Mouse (Mus musculus): ENCODE data around the gene Gemin6. TPM values are rescaled to one million over a fixed set of nuclear protein-coding genes. Genes with fewer than 3 reads are reported as not detected.

The Gemin6 gene
- polyA plus RNA-seq, 1 experiment from 2014 or later, result 50.9 TPM

Other genes with a start within 250 kb of the Gemin6 start
- gene Hnrnpll, start 162.1 kb upstream of the Gemin6 start, polyA plus RNA-seq (2014; fragmentation: Nextera tagmentation; extraction: Ambion mirVana), result 118 TPM in 2 replicates
- gene Galm, start 97.0 kb upstream of the Gemin6 start, polyA plus RNA-seq (2014; fragmentation: Nextera tagmentation; extraction: Ambion mirVana), result 13.9 and 14.7 TPM in 2 replicates
- 939 and 946 TPM in 2 replicates for gene Srsf7, start 17.1 kb upstream of the Gemin6 start, polyA plus RNA-seq (2014; fragmentation: Nextera tagmentation; extraction: Ambion mirVana)
- gene Ttc39d, start 17.0 kb upstream of the Gemin6 start, polyA plus RNA-seq (2014; fragmentation: Nextera tagmentation; extraction: Ambion mirVana), result 0.19 and 0.21 TPM in 2 replicates
- 20.7 and 24.3 TPM in 2 replicates for gene Morn2, start 65.8 kb downstream of the Gemin6 start, polyA plus RNA-seq (2014; fragmentation: Nextera tagmentation; extraction: Ambion mirVana)
- 19.9 and 23.1 TPM in 2 replicates for gene Dhx57, start 66.0 kb downstream of the Gemin6 start, polyA plus RNA-seq (2014; fragmentation: Nextera tagmentation; extraction: Ambion mirVana)
- 0.11 and 0.53 TPM in 2 replicates for gene Arhgef33, start 83.0 kb downstream of the Gemin6 start, polyA plus RNA-seq (2014; fragmentation: Nextera tagmentation; extraction: Ambion mirVana)
- 0.79 and 1.2 TPM in 2 replicates for gene Gm10190, start 149.1 kb downstream of the Gemin6 start, polyA plus RNA-seq (2014; fragmentation: Nextera tagmentation; extraction: Ambion mirVana)

All from limb, embryonic 11.5 days (tissue).